Mouse (Mus musculus): ENCODE measurements around the gene Topbp1.
A peak's percentile ranks its signal among the peaks of the same experiment; 100 is the strongest.

Topbp1 gene

DNA sequence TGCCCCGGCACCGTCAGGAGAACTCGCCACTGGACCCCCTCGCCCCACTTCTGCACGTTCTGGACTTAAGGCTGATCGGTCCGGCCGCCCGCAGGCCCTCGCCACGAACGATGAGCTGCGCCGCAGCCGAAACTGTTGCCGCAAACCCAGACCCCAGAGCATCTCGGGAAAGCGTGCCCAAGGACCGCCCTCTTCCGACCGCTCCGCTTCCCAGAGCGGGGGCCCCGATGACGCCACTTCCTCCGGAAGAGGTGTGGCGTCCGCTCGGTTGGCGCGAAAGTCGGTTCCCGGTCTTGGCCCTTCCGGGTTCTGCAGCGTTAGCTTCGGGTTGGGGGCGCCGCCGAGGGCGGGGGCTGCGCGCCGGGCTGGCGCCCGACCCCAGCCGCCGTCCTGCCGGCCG lies at the start of gene Topbp1, which contains the start of gene 1300017J02Rik:
Topbp1 (plus strand) TSS at position 289 of the 400 bp plus-strand sequence.
1300017J02Rik (minus strand) TSS at position 156 of the 400 bp plus-strand sequence.
- peak; percentile 81 to 92 for DNase-seq (ENCODE audit: low spot score in 2 of 2)

DNA sequence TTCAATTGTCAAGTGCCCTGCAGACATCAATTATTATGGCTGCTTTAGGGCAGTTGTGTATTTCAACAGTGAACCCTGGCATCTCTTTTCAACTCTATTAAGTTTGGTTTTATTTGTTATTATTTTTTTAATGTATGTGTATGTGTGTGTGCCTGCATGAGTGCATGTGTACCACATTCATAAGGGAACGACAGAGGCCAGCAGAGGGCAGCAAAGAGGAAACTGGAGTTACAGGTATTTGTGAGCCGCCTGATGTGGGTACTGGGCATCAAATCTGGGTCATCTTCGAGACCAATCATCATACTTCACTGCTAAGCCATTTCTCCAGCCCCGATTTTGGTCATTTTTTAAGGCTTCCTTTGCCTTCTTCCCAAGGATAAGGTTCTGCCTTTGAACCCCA lies 39.2 kb upstream of the Topbp1 start:
- DNase-seq (ENCODE audit: low spot score in 2 of 2), result no peak

DNA sequence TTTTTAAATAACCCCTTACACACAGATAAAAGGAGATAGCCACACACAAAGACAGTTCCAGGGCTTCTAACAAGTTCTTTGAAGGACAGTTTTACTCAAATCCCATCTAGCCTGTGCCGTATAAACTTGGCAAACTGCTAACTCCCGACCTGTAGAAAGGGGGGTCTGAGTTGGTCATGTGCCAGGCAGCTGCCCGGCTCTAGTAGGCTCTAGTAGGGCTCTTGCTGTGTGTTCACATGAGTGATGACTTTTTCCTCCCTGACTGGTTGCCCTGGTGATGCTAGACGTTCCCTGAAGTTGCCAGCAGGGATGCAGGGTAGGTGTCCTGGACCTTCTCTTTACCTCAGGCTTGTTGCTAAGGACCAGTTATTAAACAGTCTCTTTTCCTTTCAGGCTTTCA lies 33.9 kb upstream of the Topbp1 start:
- DNase-seq (ENCODE audit: low spot score in 2 of 2), result no peak

DNA sequence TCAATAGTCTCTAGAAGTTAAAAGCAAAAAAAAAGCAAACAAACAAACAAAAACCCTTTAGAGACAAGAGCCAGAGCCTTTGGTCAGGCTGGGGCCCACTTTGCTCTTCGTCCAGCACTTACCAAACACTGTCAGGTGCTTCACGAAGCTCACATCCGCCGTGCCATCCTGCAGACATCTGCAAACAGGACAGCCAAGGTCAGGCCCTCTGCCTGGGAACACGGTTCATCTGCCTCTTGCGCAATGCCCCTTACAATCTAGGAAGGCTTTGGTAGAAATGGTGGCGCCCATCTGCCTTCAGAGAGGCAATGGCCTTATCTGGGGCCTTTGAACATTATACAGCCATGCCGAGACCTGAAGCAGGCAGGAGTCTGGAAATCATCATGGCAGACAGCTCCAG lies 30.2 kb upstream of the Topbp1 start:
- no peak for DNase-seq (ENCODE audit: low spot score in 2 of 2)

DNA sequence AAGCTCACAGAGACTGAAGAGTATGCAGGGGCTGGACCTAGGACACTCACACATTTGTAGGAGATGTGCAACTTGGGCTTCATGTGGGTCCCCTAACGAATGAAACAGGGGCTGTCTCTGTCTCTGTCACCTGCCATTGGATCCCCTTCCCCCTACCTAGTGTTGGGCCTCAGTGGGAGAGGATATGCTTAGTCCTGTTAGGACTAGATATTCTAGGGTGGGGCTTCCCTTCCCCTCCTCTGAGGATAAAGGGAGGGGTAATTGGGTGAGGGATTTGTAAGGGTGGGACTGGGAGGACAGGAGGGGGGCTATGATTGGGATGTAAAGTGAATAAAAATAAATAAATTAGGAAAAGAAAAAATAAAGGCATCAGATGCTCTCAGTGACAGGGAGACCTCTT lies 29.3 kb upstream of the Topbp1 start:
- DNase-seq (ENCODE audit: low spot score in 2 of 2), result no peak

DNA sequence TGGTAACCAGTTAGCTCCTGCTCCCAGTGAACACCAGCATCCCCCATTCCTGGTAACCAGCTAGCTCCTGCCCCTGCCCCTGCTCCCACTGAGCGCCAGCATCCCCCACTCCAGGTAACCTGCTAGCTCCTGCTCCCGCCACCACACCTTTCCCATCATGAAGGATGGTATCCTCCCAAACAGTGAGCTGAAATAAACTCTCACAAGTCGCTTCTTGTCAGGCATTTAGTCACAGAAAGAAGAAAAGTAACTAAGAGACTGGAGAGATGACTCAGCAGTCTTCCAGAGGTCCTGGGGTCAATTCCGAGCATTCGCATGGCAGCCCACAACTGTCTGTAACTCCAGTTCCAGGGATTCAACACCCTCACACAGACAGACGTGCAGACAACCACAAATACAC lies 28.1 kb upstream of the Topbp1 start:
- no peak for DNase-seq (ENCODE audit: low spot score in 2 of 2)

DNA sequence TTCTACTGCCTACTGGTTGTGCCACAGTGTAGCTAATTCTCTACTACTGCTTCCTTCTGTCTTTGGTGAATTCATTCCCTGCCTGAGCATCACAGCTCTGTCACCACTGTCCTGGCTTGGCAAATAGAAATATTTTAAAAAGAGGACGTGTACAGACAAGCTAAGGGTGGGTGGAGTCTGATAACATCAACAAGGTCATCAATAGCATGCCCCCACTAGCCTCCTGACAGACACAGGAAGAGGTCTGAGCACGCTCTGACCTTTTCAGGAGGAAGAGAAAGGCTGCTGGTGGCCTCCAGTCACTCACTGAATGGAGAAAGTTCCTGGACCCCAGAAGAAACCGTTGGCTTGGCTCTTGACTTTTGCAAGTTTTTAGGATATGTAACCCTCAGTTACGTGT lies 18.6 kb upstream of the Topbp1 start:
- no peak for DNase-seq (ENCODE audit: low spot score in 2 of 2)

DNA sequence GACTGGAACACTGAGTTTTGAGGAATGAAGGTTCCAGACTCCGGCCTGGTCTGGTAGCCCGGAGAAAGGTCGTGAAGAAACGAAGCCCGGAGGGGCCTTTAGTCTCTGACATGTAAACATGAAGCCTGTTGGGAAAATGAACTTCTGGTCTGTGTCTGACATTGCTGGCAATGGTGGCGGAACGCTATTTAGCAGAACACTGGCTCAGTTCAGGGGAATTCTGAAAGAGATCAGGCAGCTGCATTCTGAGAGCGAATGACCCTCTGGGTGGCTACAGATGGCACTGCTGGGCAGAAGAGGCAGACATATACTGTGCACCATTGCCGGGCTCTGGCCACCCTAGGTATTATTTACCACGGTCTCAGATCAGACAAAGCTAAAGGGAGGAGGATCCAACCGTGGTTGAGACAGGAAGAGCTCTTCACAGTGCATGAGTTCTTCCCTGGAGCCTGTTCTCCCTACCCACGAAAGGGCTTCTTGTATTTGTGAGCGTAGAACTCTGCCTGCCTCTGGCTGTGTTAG lies 18.1 kb upstream of the Topbp1 start:
- DNase-seq (ENCODE audit: low spot score in 2 of 2), result no peak

DNA sequence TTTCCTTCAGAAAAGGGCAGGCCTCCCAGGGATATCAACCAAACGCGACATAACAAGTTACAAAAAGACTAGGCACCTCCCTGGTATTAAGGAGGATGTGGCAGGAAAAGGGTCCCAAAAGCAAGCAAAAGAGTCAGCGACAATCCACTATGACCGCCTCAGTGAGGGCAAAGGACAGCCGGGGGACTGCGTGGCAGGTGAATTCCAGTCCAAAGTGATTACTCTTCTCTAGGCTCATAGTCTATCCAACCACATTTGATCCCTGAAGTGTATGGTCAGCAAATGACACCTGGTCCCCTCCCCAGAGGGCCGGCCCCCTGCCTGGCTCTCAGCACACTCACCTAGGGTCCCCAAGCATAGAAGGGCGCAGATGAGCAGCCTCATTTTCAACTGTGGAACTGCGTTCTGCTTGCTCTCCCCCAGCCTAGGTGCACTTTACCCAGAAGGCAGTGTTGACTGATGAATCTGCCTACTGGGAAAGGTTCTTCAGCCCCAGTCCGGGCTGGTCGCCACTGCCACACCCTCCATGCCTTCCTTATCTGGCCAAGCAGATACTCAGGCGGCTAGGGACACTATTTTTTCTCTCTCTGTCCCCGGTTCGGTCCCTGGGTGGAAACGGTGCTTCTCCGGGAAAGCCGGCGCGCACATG lies 17.1 kb upstream of the Topbp1 start:
- no peak for DNase-seq (ENCODE audit: low spot score in 2 of 2)

DNA sequence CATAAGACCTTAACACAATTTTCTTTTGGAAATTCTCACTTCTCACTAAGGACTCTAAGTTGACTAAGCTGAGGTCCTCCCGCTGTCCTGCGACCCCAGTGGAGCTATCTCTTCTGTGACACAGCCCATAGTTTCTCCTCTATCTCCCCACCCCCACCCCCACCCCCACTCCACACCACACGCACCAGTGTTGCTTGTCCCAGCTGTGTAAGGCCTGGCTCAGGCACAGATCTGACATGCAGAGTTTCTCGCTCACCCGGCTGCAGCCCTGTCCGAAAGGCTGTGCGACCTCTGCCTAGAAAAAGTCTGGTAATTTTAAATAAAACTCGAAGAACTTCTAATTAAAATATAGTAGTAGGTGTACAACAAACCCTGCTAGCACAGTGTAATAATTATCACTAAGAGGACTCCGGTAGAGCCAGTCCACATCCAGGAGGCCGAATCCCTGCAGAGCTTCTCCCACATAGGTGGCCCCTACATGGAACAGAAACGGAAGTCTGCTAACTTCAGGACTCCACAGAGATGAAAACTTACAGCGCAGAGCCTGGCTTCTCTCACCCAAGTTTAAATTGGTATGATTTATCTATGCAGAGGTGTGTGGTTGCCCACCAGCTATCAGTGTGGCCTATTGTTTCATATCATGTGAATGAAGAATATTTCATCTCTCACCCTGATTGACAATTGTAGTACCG lies 16.4 kb upstream of the Topbp1 start:
- no peak for DNase-seq (ENCODE audit: low spot score in 2 of 2)

DNA sequence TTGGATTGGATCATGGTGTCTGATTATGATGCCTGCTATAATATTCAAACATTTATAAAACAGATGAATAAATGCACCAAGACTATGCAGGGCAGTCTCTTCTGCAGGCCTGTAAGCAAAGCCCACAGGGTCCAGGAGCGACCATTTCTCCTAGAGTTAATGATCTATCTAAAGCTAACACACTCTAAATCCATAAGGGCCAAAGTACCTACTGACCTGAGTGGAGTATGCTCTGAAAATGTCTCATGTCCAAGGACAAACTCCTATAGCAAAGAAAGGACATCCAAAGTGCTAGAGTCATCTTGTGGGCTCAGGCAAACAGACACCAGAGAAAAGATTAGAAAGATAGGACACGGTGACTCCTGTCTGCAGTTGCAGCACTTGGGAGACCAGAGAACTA lies 10.5 kb upstream of the Topbp1 start:
- no peak for DNase-seq (ENCODE audit: low spot score in 2 of 2)

DNA sequence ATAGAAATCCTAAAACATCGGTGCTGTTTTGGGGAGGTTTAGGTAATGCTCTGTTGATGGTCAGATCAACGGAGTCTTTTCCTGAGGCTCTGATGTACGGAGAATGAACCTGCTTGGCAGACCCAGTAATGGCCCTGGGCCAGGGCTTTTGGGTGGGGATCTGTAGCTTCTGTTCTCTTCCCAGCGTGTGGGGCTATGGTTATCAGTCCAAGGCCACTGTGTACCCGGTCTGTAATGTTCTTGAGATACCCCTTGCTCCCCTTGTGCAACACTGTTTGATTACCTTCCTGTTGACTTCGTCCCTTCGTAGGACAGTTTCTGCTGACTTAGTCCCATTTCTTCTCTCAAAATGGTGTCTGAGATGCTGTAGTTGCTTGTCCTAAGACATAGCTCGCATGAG lies 3.9 kb upstream of the Topbp1 start:
- DNase-seq (ENCODE audit: low spot score in 2 of 2), result no peak

DNA sequence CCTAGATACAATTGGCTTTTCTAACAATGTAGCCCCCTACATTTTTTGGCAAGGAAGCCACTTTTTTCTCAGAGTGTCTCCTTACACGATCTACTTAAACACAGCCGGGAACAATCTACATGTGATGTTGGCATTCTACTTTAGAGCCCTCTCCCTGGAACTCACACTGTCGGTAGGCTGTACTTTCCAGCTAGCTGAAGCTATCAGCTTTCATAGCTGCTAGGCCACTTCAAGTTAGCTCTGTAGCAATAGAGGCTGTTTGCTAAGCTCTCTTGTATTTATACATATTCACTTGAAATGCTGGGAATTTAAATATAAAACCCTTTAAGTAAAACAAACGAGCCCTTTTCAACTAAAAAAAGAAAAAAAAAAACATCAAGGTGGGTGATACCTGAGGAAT lies 2.8 kb upstream of the Topbp1 start:
- DNase-seq (ENCODE audit: low spot score in 2 of 2), result no peak

DNA sequence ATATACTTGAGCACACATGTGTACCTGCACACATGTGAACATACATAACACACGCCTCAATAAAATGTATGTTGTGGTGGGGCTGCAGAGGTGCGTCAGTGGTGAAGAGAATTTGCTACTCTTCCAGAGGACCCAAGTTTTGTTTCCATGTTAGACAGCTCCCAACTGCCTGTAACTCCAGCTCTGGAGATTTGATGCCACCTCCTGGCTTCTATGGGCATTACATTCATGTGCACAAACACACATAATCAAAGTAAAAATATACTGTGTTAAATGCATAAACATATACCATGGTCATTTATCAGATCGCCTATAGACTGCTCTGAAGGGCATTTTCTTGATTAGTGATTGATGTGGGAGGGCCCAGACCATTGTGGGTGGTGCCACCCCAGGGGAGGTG lies 2.3 kb upstream of the Topbp1 start:
- DNase-seq (ENCODE audit: low spot score in 2 of 2), result peak; percentile 14 to 47

DNA sequence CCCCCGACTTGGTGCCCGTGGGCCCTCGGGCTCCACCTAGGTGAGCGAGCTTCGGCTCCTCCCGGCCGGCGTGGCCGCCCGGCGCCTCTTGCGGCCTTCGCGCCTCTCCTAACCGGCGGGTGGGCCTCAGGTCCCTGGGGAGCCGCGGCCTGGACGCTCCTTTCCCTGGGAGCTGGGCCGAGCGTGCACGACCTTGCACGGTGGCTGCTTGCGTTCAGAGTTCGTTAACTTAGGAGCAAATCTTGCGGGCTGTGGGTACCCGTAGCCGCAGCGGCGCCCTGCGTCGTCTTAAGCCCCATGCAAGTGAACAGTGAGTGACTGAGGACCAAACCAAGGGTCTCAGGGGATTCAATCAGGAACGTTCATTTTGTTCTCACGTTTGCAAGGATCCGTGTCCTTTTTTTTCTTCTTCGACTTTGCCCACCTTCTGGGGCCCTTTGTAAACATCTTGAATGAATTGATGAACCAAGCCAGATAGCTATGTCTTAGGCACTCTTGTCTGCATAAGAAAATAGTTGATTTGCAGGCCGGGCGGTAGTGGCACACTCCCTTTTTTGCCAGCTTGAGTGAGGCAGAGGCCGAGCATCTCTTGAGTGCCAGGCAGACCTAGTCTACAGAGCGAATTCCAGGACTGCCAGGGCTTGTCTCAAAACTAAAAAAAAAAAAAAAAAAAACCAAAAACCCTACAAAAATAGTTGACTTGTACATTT lies 472 bp downstream of the Topbp1 start:
- no peak for DNase-seq (ENCODE audit: low spot score in 2 of 2)

DNA sequence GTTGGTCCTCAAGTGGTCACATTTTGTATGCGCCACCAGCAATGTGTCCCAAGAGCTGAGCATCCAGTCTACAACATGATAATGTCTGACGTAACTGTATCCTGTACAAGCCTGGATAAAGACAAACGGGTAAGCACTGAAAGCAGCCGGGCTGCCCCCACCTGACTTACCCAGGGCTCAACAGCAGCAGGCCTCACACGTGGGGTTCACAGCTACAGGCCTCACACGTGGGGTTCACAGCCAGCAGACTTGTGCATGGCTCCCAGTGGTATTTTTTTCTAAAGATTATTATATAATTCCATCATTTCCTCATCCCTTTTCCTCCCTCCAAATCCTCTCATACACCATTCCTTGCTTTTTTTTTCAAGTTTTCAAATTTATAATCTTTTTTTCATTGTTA lies 4.8 kb downstream of the Topbp1 start:
- DNase-seq (ENCODE audit: low spot score in 2 of 2), result no peak

DNA sequence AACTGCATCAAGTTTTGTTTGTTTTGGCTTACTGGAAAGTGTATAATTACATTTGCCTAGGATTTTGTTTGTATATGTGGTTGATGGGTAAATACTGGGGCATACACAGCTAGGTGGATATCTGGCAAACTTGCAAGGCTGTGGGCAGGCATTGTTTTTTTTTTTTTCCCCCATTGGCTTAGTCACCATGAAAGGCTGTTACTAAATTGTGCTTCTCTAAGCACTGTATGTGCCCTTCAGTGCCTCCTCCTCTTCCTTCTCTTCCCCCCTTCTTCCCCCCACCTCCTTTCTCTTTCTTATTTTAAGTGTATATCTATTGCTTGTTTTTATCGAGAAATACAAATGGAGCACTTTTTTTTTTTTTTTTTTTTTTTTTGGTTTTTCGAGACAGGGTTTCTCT lies 19.7 kb downstream of the Topbp1 start:
- DNase-seq (ENCODE audit: low spot score in 2 of 2), result no peak

DNA sequence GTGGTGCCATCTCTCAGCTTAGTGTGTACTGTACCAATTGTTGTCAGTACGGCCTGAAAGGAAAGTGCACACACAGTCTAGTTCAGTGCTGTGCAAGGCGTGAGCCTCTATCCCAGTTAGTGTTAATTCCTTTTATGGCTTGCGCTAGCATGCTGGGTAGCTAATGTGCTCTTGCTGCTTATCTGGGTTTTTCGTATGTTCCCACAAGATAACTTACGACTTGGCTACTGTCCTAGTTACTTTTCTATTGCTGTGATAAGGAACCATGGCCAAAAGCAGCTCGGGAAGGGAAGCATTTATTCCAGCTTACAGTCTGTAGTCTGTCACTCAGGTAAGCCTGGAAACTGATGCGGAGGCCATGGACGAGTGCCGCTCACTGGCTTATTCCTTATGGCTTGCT lies 21.4 kb downstream of the Topbp1 start:
- no peak for DNase-seq (ENCODE audit: low spot score in 2 of 2)

DNA sequence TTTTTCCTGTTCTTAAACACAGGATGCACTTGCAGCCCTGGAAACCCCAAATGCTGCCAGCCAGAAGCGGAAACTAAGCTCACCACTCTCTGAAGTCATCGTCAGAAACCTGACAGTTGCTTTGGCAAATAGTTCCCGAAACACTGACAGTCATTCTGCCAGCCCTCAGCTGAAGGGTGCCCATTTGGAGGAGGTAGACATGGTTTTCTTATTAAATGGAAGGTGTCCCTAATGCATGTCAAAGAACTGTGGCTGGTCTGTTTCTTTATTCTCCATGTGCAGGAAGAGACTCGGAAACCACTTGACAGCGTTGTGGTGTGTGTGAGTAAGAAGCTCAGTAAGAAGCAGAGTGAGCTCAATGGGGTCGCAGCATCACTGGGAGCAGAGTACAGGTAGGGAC lies 27.6 kb downstream of the Topbp1 start:
- DNase-seq (ENCODE audit: low spot score in 2 of 2), result no peak

DNA sequence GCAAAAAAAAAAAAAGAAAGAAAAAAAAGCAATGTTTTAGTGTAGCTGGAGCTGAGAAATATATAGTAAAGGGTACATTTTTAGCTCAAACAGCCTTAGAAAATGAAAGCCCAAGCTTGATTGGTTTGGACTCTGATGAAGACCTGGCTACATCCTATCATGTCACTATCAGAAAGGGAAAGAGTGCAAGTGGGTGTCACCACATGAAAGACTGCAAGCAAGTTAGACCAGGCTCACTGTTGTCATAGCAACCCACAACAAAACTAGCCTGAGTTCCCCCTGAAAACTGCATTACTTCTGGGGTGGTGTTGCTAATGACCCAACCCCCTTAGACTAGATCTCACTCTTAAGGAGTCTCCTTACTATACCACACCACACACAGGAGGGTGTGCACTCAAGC lies 31.9 kb downstream of the Topbp1 start:
- no peak for DNase-seq (ENCODE audit: low spot score in 2 of 2)

DNA sequence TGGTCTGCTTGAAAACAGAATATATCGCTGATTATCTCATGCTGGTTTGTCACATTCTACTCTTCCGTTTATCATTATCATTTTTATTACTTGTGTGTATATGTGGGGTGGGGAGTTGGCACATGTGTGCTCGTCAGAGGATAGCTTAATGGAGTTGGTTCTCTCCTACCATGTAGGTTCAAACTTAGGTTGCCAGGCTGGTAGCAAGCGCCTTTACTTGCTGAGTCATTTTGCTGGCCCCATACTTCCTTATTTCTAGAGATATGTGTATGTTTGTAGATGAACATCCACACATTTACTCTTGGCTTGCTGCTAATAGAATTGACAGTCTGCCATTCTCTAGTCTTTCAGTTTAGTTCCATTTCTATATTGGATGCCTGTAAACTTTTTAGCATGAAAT lies 42.0 kb downstream of the Topbp1 start:
- no peak for DNase-seq (ENCODE audit: low spot score in 2 of 2)

DNA sequence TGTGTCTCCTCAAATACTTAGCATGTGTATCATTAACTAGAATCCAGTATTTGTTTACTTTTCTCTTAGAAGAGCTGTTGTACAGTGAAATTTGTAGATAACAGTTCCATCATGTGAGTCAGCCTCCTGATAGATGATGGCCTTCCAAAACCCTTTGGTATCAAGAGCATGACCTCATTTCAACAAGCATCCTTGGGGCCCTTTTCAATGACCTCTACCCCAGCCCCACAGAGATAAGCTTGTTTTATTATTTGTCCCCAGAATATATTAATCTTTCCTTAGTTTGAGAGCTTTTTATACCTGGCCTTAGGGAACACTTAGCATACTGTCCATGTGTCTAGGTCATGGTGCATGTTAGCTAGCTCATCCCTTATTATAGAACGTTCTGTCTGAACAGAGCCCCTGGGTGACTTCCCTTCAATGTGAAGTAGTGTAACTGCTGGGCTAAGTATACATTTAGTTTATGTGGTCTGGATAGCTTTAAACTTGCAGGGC lies 43.0 kb downstream of the Topbp1 start:
- no peak for DNase-seq (ENCODE audit: low spot score in 2 of 2)

DNA sequence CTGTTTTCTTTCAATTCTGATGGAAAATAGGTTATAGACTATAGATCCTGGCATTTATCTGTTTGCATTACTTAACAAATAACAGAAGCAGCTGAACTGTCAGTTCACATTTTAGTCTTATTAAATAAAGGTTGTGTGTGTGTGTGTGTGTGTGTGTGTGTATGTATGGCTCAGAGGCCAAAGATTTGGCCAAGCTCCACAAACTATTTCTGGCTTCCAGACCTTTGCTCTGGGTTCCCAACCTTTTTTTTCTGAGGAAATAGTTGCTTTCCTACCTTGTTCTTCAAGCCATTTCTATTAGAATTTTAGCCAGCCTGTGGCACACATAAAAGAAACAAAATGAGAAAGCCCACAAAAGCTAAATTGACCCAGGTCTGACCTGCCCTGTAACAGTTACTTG lies 43.8 kb downstream of the Topbp1 start:
- DNase-seq (ENCODE audit: low spot score in 2 of 2), result no peak

All from frontal cortex, postnatal 10 days (tissue).